Mouse (Mus musculus): ENCODE results near the gene Stxbp5. TPM values are rescaled to one million over a fixed set of nuclear protein-coding genes. Genes with fewer than 3 reads are reported as not detected.
A peak's percentile ranks its signal among the peaks of the same experiment; 100 is the strongest.

Gene Stxbp5
- polyA plus RNA-seq, 1 experiment: 11.1 TPM

DNA sequence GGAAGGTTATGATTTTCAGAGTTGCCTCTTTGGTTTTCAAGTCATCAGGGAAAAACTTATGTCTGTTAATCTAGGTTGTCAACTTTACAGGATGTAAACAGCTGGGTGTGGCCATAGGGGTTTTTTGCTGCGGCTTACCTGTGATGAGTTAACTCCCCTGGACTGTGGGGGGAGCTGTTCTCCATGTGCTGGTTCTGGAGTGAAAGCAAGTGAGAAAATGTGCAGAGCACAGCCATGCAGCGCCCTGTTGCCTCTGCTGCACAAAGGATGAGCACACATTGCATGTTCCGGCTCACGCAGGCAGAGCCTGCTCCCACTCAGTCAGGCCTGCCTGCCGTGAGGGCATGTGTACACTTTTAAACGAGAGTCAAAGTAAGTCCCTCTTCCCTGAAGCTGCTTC lies 79.6 kb downstream of the Stxbp5 start:
- WGBS: 63% methylated on average over 6 of the region's 6 CpGs
- no peaks in the 10 kb centered on the region for H3K4me1 ChIP-seq (ENCODE audit: control insufficient read depth, insufficient read depth, low read length)
- H3K36me3 ChIP-seq (ENCODE audit: control insufficient read depth, insufficient read depth, low read length): no peaks in the 10 kb centered on the region; the same call in 1 of the 2 replicates
- no peak overlapping the region for H3K27ac ChIP-seq (ENCODE audit: insufficient read depth, low read depth, low read length)
- TF ChIP-seq POLR2A (IDR thresholded peaks at IDR 0.05; ENCODE audit: low read depth, low read length) (no peak), CTCF (conservative IDR thresholded peaks at IDR 0.05; ENCODE audit: insufficient read depth, insufficient read length, low read depth, low read length) (peak; percentile 55)
- H3K27me3 ChIP-seq (replicated peaks; ENCODE audit: control insufficient read depth, insufficient read depth, low read length): no peaks in the 10 kb centered on the region
- peak; percentile 24 for DNase-seq
- H3K4me3 ChIP-seq (ENCODE audit: insufficient read depth, low read depth, low read length): no peak overlapping the region

DNA sequence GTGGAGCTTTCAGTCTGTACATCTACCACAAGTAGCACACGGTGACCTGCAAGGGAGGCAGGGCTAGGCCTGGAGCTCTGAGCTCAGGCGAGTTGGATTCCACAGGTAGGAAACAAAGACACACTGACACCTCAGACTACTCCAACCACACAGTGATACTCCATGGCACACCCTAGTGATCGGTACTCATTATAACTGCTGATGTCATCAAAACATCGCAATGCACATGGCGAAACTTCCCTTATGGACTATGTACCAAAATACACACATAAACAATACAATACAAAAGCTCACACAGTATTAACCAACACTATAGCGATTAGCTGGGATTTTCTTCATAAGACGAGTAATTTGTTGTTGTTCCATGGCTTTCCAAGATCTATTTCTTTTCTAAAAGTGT lies 82.3 kb downstream of the Stxbp5 start:
- Histone ChIP-seq H3K4me1 (ENCODE audit: control insufficient read depth, insufficient read depth, low read length) (no peaks in the 10 kb centered on the region), H3K27me3 (replicated peaks; ENCODE audit: control insufficient read depth, insufficient read depth, low read length) (no peaks in the 10 kb centered on the region), H3K27ac (ENCODE audit: insufficient read depth, low read depth, low read length) (no peak overlapping the region), H3K4me3 (ENCODE audit: insufficient read depth, low read depth, low read length) (no peak overlapping the region), H3K36me3 (ENCODE audit: control insufficient read depth, insufficient read depth, low read length) (no peaks in the 10 kb centered on the region; the same call in 1 of the 2 replicates)
- no peak for DNase-seq
- WGBS: 95% methylated on average over 7 of the region's 7 CpGs
- no peak for TF ChIP-seq POLR2A (IDR thresholded peaks at IDR 0.05; ENCODE audit: low read depth, low read length)
- TF ChIP-seq CTCF (conservative IDR thresholded peaks at IDR 0.05; ENCODE audit: insufficient read depth, insufficient read length, low read depth, low read length): no peak

DNA sequence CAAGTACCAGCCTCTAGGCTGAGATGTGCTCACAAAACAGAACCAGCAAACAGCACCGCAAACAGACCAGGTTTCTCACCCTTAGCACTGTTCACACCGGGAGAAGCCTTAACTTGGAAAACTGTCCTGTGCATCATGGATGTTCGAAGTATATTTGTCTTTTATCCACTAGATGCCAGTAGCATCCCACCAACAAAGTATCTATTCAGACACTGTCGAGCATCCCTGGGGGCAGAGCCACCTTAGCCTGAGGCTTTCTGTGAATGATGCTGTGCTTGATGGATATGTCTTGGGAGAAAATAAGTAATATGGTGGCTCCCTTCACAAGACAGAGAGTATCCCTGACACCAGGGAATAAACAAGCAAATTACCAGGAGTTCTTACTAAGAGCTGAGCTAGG lies 87.0 kb downstream of the Stxbp5 start:
- no peaks in the 10 kb centered on the region for H3K4me1 ChIP-seq (ENCODE audit: control insufficient read depth, insufficient read depth, low read length)
- TF ChIP-seq POLR2A (IDR thresholded peaks at IDR 0.05; ENCODE audit: low read depth, low read length): no peak
- peak; percentile 39 for TF ChIP-seq CTCF (conservative IDR thresholded peaks at IDR 0.05; ENCODE audit: insufficient read depth, insufficient read length, low read depth, low read length)

DNA sequence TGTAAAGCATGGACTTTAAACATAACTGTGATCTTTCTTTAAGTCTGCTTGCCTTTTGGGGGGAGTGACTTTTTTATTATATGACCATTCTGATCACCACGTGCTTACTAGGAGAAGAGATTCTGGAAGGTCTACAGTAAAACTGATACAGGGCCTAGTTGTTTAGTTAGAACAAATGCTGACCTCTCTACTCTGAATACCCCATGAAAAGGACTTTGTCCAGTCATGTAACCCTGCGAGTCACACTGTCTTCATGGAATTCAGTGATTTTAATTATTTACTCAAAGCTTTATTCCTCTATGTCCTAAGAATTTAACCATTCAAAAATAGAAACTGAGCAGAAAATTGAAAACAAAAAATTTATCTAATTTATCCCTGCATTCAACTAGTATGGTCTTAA lies 93.3 kb downstream of the Stxbp5 start:
- no peaks in the 10 kb centered on the region for H3K27me3 ChIP-seq (replicated peaks; ENCODE audit: control insufficient read depth, insufficient read depth, low read length)
- 58% methylated on average over 2 of the region's 2 CpGs for WGBS
- no peaks in the 10 kb centered on the region; the same call in 1 of the 2 replicates for H3K36me3 ChIP-seq (ENCODE audit: control insufficient read depth, insufficient read depth, low read length)
- DNase-seq: peak; percentile 76
- no peak overlapping the region for H3K4me3 ChIP-seq (ENCODE audit: insufficient read depth, low read depth, low read length)
- peaks cover 5% of the 10 kb centered on the region; the same call in 1 of the 2 replicates for H3K4me1 ChIP-seq (ENCODE audit: control insufficient read depth, insufficient read depth, low read length)
- peak overlapping the region; percentile 62 for H3K27ac ChIP-seq (ENCODE audit: insufficient read depth, low read depth, low read length)
- TF ChIP-seq CTCF (conservative IDR thresholded peaks at IDR 0.05; ENCODE audit: insufficient read depth, insufficient read length, low read depth, low read length) (no peak), POLR2A (IDR thresholded peaks at IDR 0.05; ENCODE audit: low read depth, low read length) (no peak)

More for the DNA sequence above, 87.0 kb downstream of the Stxbp5 start:
- no peaks in the 10 kb centered on the region for H3K27me3 ChIP-seq (replicated peaks; ENCODE audit: control insufficient read depth, insufficient read depth, low read length)
- 65% methylated on average over 4 of the region's 4 CpGs for WGBS
- no peaks in the 10 kb centered on the region; the same call in 1 of the 2 replicates for H3K36me3 ChIP-seq (ENCODE audit: control insufficient read depth, insufficient read depth, low read length)
- H3K27ac ChIP-seq (ENCODE audit: insufficient read depth, low read depth, low read length): no peak overlapping the region
- peak; percentile 21 for DNase-seq
- no peak overlapping the region for H3K4me3 ChIP-seq (ENCODE audit: insufficient read depth, low read depth, low read length)

DNA sequence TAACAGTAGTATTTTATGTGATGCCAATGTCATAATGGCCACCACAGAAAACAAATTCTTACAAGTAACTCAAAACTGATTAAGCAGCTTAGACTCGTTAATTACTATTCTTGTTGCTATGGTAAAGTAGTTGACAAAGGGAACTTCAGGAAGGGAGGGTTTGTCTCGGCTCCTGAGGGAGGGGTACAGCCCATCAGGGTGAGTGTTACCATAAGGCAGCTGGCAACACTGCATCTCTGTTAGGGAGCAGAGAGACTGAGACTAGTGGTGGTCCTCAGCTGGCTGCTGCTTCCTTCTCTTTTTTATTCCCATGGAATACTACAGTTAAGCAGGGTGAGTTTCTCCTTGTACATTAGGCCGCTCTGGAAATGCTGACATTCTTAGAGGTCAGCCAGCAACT lies 95.5 kb downstream of the Stxbp5 start:
- Histone ChIP-seq H3K4me1 (ENCODE audit: control insufficient read depth, insufficient read depth, low read length) (peaks cover 9% of the 10 kb centered on the region; the same call in 1 of the 2 replicates), H3K27ac (ENCODE audit: insufficient read depth, low read depth, low read length) (no peak overlapping the region), H3K27me3 (replicated peaks; ENCODE audit: control insufficient read depth, insufficient read depth, low read length) (no peaks in the 10 kb centered on the region), H3K4me3 (ENCODE audit: insufficient read depth, low read depth, low read length) (no peak overlapping the region), H3K36me3 (ENCODE audit: control insufficient read depth, insufficient read depth, low read length) (no peaks in the 10 kb centered on the region; the same call in 1 of the 2 replicates)
- DNase-seq: no peak
- no peak for TF ChIP-seq CTCF (conservative IDR thresholded peaks at IDR 0.05; ENCODE audit: insufficient read depth, insufficient read length, low read depth, low read length)
- no peak for TF ChIP-seq POLR2A (IDR thresholded peaks at IDR 0.05; ENCODE audit: low read depth, low read length)
- WGBS: 57% methylated on average over 3 of the region's 3 CpGs

DNA sequence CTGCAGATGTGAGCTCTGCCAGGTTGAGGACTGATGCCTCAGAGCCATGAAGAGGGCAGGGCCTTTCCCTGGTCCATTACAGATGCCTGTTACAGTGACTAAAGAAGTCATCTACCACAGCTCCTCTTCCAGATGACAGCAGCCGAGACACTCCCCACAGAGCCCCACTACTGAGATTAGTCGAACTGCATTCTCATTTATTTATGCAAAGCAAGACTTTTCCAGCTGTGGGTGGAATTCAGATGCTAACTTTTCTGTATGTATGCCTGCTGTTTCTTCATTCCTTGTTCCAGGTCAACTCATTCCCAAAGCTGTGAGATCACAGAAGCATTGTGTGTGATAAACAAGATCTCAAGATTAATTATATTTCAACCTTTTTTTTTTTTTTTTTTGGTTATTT lies 97.8 kb downstream of the Stxbp5 start:
- no peak for TF ChIP-seq CTCF (conservative IDR thresholded peaks at IDR 0.05; ENCODE audit: insufficient read depth, insufficient read length, low read depth, low read length)
- Histone ChIP-seq H3K36me3 (ENCODE audit: control insufficient read depth, insufficient read depth, low read length) (no peaks in the 10 kb centered on the region), H3K4me1 (ENCODE audit: control insufficient read depth, insufficient read depth, low read length) (peaks cover 9% of the 10 kb centered on the region; the same call in 1 of the 2 replicates), H3K27ac (ENCODE audit: insufficient read depth, low read depth, low read length) (no peak overlapping the region), H3K4me3 (ENCODE audit: insufficient read depth, low read depth, low read length) (no peak overlapping the region), H3K27me3 (replicated peaks; ENCODE audit: control insufficient read depth, insufficient read depth, low read length) (no peaks in the 10 kb centered on the region)
- no peak for DNase-seq
- WGBS: 74% methylated on average over 2 of the region's 2 CpGs

DNA sequence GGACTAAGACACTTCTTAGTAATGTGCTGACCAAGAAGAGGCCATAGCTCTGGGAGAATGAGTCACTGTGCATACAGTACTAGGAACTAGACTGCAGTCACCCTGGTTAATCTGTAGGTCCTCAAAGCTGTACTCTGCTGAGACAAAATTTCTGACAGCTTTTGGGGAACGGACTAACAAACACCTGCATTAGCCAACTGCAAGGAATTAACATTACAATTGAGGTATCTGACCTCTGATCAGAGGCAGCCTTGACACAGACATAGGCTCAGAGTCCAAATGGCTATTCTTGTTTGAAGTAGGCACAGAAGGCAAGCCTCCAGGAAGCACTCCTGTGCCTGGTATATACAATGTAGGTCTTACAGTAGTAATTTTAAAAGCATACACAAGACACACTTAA lies 99.3 kb downstream of the Stxbp5 start:
- DNase-seq: peak; percentile 51
- Histone ChIP-seq H3K27ac (ENCODE audit: insufficient read depth, low read depth, low read length) (0 out of 2 replicates have a peak overlapping the region, but pooled peaks have one; percentile 23), H3K36me3 (ENCODE audit: control insufficient read depth, insufficient read depth, low read length) (no peaks in the 10 kb centered on the region; the same call in 1 of the 2 replicates), H3K4me1 (ENCODE audit: control insufficient read depth, insufficient read depth, low read length) (peaks cover 3% of the 10 kb centered on the region; the same call in 1 of the 2 replicates), H3K27me3 (replicated peaks; ENCODE audit: control insufficient read depth, insufficient read depth, low read length) (no peaks in the 10 kb centered on the region), H3K4me3 (ENCODE audit: insufficient read depth, low read depth, low read length) (no peak overlapping the region)
- TF ChIP-seq CTCF (conservative IDR thresholded peaks at IDR 0.05; ENCODE audit: insufficient read depth, insufficient read length, low read depth, low read length): no peak
- TF ChIP-seq POLR2A (IDR thresholded peaks at IDR 0.05; ENCODE audit: low read depth, low read length): no peak
- 61% methylated on average over 1 of the region's 1 CpGs for WGBS

Data from kidney, adult 2 months (tissue).